Comparison of ENCODE assay signal across 8 mouse cellular contexts in the genomic region with DNA sequence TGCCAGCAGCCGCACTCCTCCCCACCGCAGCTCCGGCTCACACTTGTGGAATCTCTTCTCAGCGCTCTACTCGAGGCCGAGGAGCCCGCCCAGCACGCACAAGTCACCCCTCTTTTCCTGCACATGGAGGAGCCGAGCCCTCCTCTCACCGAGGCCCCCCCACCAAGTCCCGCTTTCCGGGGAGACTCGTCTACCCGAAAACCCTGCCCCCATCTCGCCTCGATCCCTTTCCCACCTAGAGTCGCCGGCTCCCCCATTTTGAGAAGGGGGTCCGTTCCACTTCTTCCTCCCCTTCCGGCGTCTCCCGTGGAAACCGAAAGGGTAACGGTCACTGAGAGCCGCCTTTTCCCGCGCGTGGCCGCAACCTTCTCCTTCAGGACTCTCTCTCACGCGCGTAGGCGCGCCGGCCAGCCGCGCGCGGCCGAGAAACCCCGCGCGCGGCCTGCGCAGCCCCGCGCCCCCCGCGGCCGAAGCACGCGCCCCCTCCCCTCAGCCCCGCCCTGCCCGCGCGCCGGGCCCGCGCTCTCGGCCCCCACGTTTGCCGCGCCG. TPM values are rescaled to one million over a fixed set of nuclear protein-coding genes. Genes with fewer than 3 reads are reported as not detected.
DNase-seq lines count a peak whose midpoint lies in the region; ATAC-seq and TF ChIP-seq lines count a peak whose summit lies in the region.

No protein-coding gene starts in this region.

- 23% methylated on average over 54 of the region's 64 CpGs for WGBS in heart, embryonic 10.5 days
- 29% methylated on average over 40 of the region's 64 CpGs for whole genome bisulfite sequencing in heart, postnatal 0 days
- 18% methylated on average over 40 of the region's 64 CpGs for WGBS in limb, embryonic 15.5 days

- no peak for TF ChIP-seq EP300 in heart, postnatal 0 days (IDR thresholded peaks at IDR 0.05; ENCODE audit: low read depth)

- no peak for TF ChIP-seq POLR2A in cortical plate, adult 2 months (IDR thresholded peaks at IDR 0.05; ENCODE audit: extremely low read depth, insufficient read depth, low read length)
- TF ChIP-seq POLR2A in myocyte (IDR thresholded peaks at IDR 0.05; ENCODE audit: insufficient read length, low read depth) = no peak

- no peak for ATAC-seq in G1E (ENCODE audit: extremely low read depth, insufficient number of reproducible peaks, low FRiP score, poor library complexity, severe bottlenecking)
- ATAC-seq in heart, postnatal 0 days (ENCODE audit: insufficient read depth, low read depth) = no peak; the same call in 1 of the 2 replicates
- ATAC-seq in limb, embryonic 15.5 days (ENCODE audit: insufficient number of reproducible peaks, low FRiP score, low TSS enrichment, low read depth) = peak; percentile 17; the same call in 1 of the 2 replicates

- peak overlapping the region; percentile 62 for H3K9ac ChIP-seq in heart, postnatal 0 days (replicated peaks; ENCODE audit: low read depth, low read length)
- peak overlapping the region; percentile 45 for H3K9ac ChIP-seq in limb, embryonic 15.5 days

- peak; percentile 76 for DNase-seq in heart, embryonic 10.5 days (ENCODE audit: low spot score)
- no peak for DNase-seq in heart, adult 8-10 months (ENCODE audit: low spot score)
- DNase-seq in G1E (ENCODE audit: low spot score) = peak; percentile 14
- no peak for DNase-seq in heart, postnatal 0 days (ENCODE audit: low spot score)
- peak; percentile 32 to 54 for DNase-seq in thymus, postnatal 10 days (ENCODE audit: low spot score in 2 of 2)

- H3K4me2 ChIP-seq in heart, postnatal 0 days (ENCODE audit: low read depth, low read length) = peak overlapping the region; percentile 65
- peak overlapping the region; percentile 41 for H3K4me2 ChIP-seq in limb, embryonic 15.5 days
- peak overlapping the region; percentile 64 for H3K4me2 ChIP-seq in myocyte (ENCODE audit: low read depth)

- peaks cover 27% of the 10 kb centered on the region for H3K36me3 ChIP-seq in heart, embryonic 10.5 days
- H3K36me3 ChIP-seq in G1E (replicated peaks) = peaks cover 36% of the 10 kb centered on the region
- H3K36me3 ChIP-seq in heart, postnatal 0 days (replicated peaks; ENCODE audit: control insufficient read depth, insufficient read depth, low read length) = 0 out of 2 replicates have a peak, but pooled peaks cover 3% of the 10 kb centered on the region
- peaks cover 15% of the 10 kb centered on the region for H3K36me3 ChIP-seq in limb, embryonic 15.5 days
- H3K36me3 ChIP-seq in myocyte (ENCODE audit: control insufficient read depth, insufficient read depth) = no peaks in the 10 kb centered on the region

- H3K79me2 ChIP-seq in myocyte (ENCODE audit: control insufficient read depth, insufficient read depth) = peaks cover 27% of the 10 kb centered on the region

- no peaks in the 10 kb centered on the region for H3K27me3 ChIP-seq in heart, embryonic 10.5 days (ENCODE audit: insufficient read depth, poor library complexity, severe bottlenecking)
- no peaks in the 10 kb centered on the region for H3K27me3 ChIP-seq in G1E (ENCODE audit: insufficient read depth, low read length)
- no peaks in the 10 kb centered on the region for H3K27me3 ChIP-seq in heart, postnatal 0 days (ENCODE audit: control insufficient read depth, insufficient read depth, low read length)
- no peaks in the 10 kb centered on the region for H3K27me3 ChIP-seq in limb, embryonic 15.5 days
- H3K27me3 ChIP-seq in myocyte (ENCODE audit: control insufficient read depth, insufficient read depth, insufficient read length) = no peaks in the 10 kb centered on the region

- no peaks in the 10 kb centered on the region for H3K9me3 ChIP-seq in heart, embryonic 10.5 days
- H3K9me3 ChIP-seq in G1E (replicated peaks) = no peaks in the 10 kb centered on the region
- H3K9me3 ChIP-seq in heart, postnatal 0 days (replicated peaks; ENCODE audit: control insufficient read depth, low read length) = no peaks in the 10 kb centered on the region
- H3K9me3 ChIP-seq in limb, embryonic 15.5 days = no peaks in the 10 kb centered on the region

- H3ac ChIP-seq in myocyte (ENCODE audit: control insufficient read depth, insufficient read length) = no peak overlapping the region

- peak overlapping the region; percentile 67 for H3K4me3 ChIP-seq in heart, embryonic 10.5 days
- peak overlapping the region; percentile 74 for H3K4me3 ChIP-seq in G1E (ENCODE audit: low read depth, low read length)
- peak overlapping the region; percentile 61 for H3K4me3 ChIP-seq in cortical plate, adult 2 months (ENCODE audit: insufficient read depth, low read length)
- peak overlapping the region; percentile 69 for H3K4me3 ChIP-seq in heart, postnatal 0 days (ENCODE audit: low read depth, low read length)
- H3K4me3 ChIP-seq in limb, embryonic 15.5 days = peak overlapping the region; percentile 60
- H3K4me3 ChIP-seq in myocyte = peak overlapping the region; percentile 41

- peak overlapping the region; percentile 91 for H3K27ac ChIP-seq in heart, embryonic 10.5 days
- no peak overlapping the region for H3K27ac ChIP-seq in cortical plate, adult 2 months (ENCODE audit: insufficient read depth, low read length)
- H3K27ac ChIP-seq in heart, postnatal 0 days (ENCODE audit: low read depth) = peak overlapping the region; percentile 76
- peak overlapping the region; percentile 90 for H3K27ac ChIP-seq in limb, embryonic 15.5 days

- H3K4me1 ChIP-seq in heart, embryonic 10.5 days = no peaks in the 10 kb centered on the region; the same call in 1 of the 2 replicates
- H3K4me1 ChIP-seq in G1E (ENCODE audit: insufficient read depth, low read depth, low read length) = peaks cover 26% of the 10 kb centered on the region
- no peaks in the 10 kb centered on the region for H3K4me1 ChIP-seq in cortical plate, adult 2 months (ENCODE audit: control insufficient read depth, insufficient read depth, low read length)
- no peaks in the 10 kb centered on the region for H3K4me1 ChIP-seq in heart, postnatal 0 days (ENCODE audit: control insufficient read depth, insufficient read depth)
- no peaks in the 10 kb centered on the region for H3K4me1 ChIP-seq in limb, embryonic 15.5 days

- TF ChIP-seq CTCF in G1E (IDR thresholded peaks at IDR 0.05; ENCODE audit: low read depth, low read length) = no peak
- TF ChIP-seq CTCF in cortical plate, adult 2 months (IDR thresholded peaks at IDR 0.05; ENCODE audit: extremely low read depth, insufficient read depth, low read length) = no peak
- TF ChIP-seq CTCF in heart, postnatal 0 days (IDR thresholded peaks at IDR 0.05; ENCODE audit: low read depth) = no peak

TF ChIP-seq in myocyte, 11 proteins besides CTCF, POLR2A, EP300 and RAD21:
- TF ChIP-seq MYOG (IDR thresholded peaks at IDR 0.05; ENCODE audit: control insufficient read depth in 1 of 3, insufficient read depth in 1 of 3, insufficient read length in 2 of 3, low read depth in 2 of 3) (no peak), REST (IDR thresholded peaks at IDR 0.05; ENCODE audit: insufficient read depth, insufficient read length) (no peak)

RNA-seq across cellular contexts. Expression of a gene that starts 0.6 kb away (rescaled TPM):
- 64.2 and 71.7 TPM in 2 replicates for polyA plus RNA-seq in heart, embryonic 10.5 days (2016; fragmentation: Nextera tagmentation; extraction: Ambion mirVana)
- total RNA-seq in heart, adult 8-10 months (2022) = 1 to 10 TPM; 4.0 to 6.4 (median 4.5) TPM
- 64.5 and 66.6 TPM in 2 replicates for total RNA-seq in G1E (2014; fragmentation: Nextera tagmentation)
- total RNA-seq in G1E (2017) = 69.7 and 70.5 TPM in 2 replicates
- 15.0 and 23.6 TPM in 2 replicates for polyA plus RNA-seq in G1E (2012)
- polyA plus RNA-seq in cortical plate, adult 2 months (2012; rRNA removed) = 25.5 and 26.1 TPM in 2 replicates
- total RNA-seq in heart, postnatal 0 days (2014; rRNA removed; ENCODE audit: low replicate concordance) = 15.7 and 15.9 TPM in 2 replicates
- polyA plus RNA-seq in heart, postnatal 0 days (2015; fragmentation: Nextera tagmentation; extraction: Ambion mirVana) = 8.2 and 8.6 TPM in 2 replicates
- 47.3 and 48.7 TPM in 2 replicates for polyA plus RNA-seq in limb, embryonic 15.5 days (2015; fragmentation: Nextera tagmentation; extraction: Ambion mirVana)
- polyA plus RNA-seq in myocyte (2012; fragmentation: generic; extraction: Trizol) = 16.0 TPM

RNA-seq across cellular contexts. Expression of a gene that starts 16.3 kb away (rescaled TPM):
- polyA plus RNA-seq in heart, embryonic 10.5 days (2016; fragmentation: Nextera tagmentation; extraction: Ambion mirVana) = 0.20 and 0.74 TPM in 2 replicates
- total RNA-seq in heart, adult 8-10 months (2022) = 1 to 10 TPM; 1.3 to 2.5 (median 1.6) TPM
- total RNA-seq in G1E (2014; fragmentation: Nextera tagmentation) (86.1 and 101 TPM in 2 replicates), G1E (2017) (99.6 and 105 TPM in 2 replicates)
- polyA plus RNA-seq in G1E (2012) (198 and 247 TPM in 2 replicates), myocyte (2012; fragmentation: generic; extraction: Trizol) (0.19 TPM)
- 1.7 and 1.9 TPM in 2 replicates for polyA plus RNA-seq in cortical plate, adult 2 months (2012; rRNA removed)
- total RNA-seq in heart, postnatal 0 days (2014; rRNA removed; ENCODE audit: low replicate concordance) = 0.31 TPM in 1 of 2 replicates, not detected in the other
- polyA plus RNA-seq in heart, postnatal 0 days (2015; fragmentation: Nextera tagmentation; extraction: Ambion mirVana) = 0.22 and 0.25 TPM in 2 replicates
- polyA plus RNA-seq in limb, embryonic 15.5 days (2015; fragmentation: Nextera tagmentation; extraction: Ambion mirVana) = 0.97 and 1.00 TPM in 2 replicates

RNA-seq across cellular contexts. Expression of a gene that starts 55.7 kb away (rescaled TPM):
- polyA plus RNA-seq in heart, embryonic 10.5 days (2016; fragmentation: Nextera tagmentation; extraction: Ambion mirVana) = not detected in 2 replicates
- not detected for total RNA-seq in heart, adult 8-10 months (2022)
- total RNA-seq in G1E (2014; fragmentation: Nextera tagmentation) = not detected in 2 replicates
- total RNA-seq in G1E (2017) = not detected in 2 replicates
- not detected in 2 replicates for polyA plus RNA-seq in G1E (2012)
- 0.65 and 1.1 TPM in 2 replicates for polyA plus RNA-seq in cortical plate, adult 2 months (2012; rRNA removed)
- total RNA-seq in heart, postnatal 0 days (2014; rRNA removed; ENCODE audit: low replicate concordance) = not detected in 2 replicates
- polyA plus RNA-seq in heart, postnatal 0 days (2015; fragmentation: Nextera tagmentation; extraction: Ambion mirVana) = 0.55 TPM in 2 replicates
- polyA plus RNA-seq in limb, embryonic 15.5 days (2015; fragmentation: Nextera tagmentation; extraction: Ambion mirVana) = not detected in 2 replicates
- not detected for polyA plus RNA-seq in myocyte (2012; fragmentation: generic; extraction: Trizol)

RNA-seq across cellular contexts. Expression of a gene that starts 58.7 kb away (rescaled TPM):
- 21.8 and 25.0 TPM in 2 replicates for polyA plus RNA-seq in heart, embryonic 10.5 days (2016; fragmentation: Nextera tagmentation; extraction: Ambion mirVana)
- 10 to 100 TPM; 34.2 to 48.2 (median 41.0) TPM for total RNA-seq in heart, adult 8-10 months (2022)
- total RNA-seq in G1E (2014; fragmentation: Nextera tagmentation) (22.2 and 31.1 TPM in 2 replicates), G1E (2017) (24.6 and 27.6 TPM in 2 replicates)
- polyA plus RNA-seq in G1E (2012) (30.1 and 34.3 TPM in 2 replicates), myocyte (2012; fragmentation: generic; extraction: Trizol) (16.1 TPM)
- polyA plus RNA-seq in cortical plate, adult 2 months (2012; rRNA removed) = 203 and 219 TPM in 2 replicates
- 130 and 155 TPM in 2 replicates for total RNA-seq in heart, postnatal 0 days (2014; rRNA removed; ENCODE audit: low replicate concordance)
- 24.4 and 26.4 TPM in 2 replicates for polyA plus RNA-seq in heart, postnatal 0 days (2015; fragmentation: Nextera tagmentation; extraction: Ambion mirVana)
- 20.3 and 21.3 TPM in 2 replicates for polyA plus RNA-seq in limb, embryonic 15.5 days (2015; fragmentation: Nextera tagmentation; extraction: Ambion mirVana)

Comparison
In these comparisons a context has a peak if more than half of its experiments do, and no peak if none do; other contexts are left out.
1. DNase-seq: peak in heart, embryonic 10.5 days (single experiment), G1E (single experiment) and thymus, postnatal 10 days (2 of 2); none in heart, adult 8-10 months (single experiment) and heart, postnatal 0 days (single experiment).
2. RNA of a gene that starts 16.3 kb away (polyA plus RNA-seq): 198 to 247 TPM in G1E; 1.7 to 1.9 TPM in cortical plate, adult 2 months, 0.97 to 1.00 TPM in limb, embryonic 15.5 days, 0.20 to 0.74 TPM in heart, embryonic 10.5 days, 0.22 to 0.25 TPM in heart, postnatal 0 days and 0.19 TPM in myocyte (single experiment); every median in the first group is over 10 times any median in the second.
3. Peak in every context shown above with its lines, with median percentiles within 50 percentile points of each other: H3K4me3 ChIP-seq and H3K4me2 ChIP-seq.